Mouse (Mus musculus): ENCODE results near the gene D17H6S53E.

DNA sequence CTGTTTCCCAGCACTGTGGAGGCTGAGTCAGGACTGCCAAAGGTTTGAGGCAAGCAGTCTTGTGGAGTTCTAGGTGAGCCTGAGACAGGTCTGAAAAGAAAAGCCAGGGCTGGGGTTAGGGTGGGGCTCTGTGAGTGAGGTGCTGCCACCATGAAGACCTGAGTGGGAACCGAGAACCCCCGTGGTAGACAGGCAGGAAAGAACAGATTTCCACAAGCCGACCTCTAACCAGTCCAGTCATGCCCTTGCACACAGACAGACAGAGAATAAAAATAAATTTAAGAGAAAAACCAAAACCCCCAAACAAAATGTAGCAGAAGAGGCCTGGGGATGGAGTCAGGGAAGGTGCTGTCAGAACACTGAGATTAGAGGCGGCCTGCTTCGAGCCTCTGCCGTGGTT, 49.2 kb downstream of the D17H6S53E start:
- TF ChIP-seq EP300 (IDR thresholded peaks at IDR 0.05; ENCODE audit: low read depth): no peak
- TF ChIP-seq CTCF (IDR thresholded peaks at IDR 0.05; ENCODE audit: low read depth): no peak

All from heart, postnatal 0 days (tissue).